Mouse (Mus musculus) heart, postnatal 0 days (tissue): ENCODE results near the gene Nudt8.

Source experiments
- CTCF ChIP-seq: IDR thresholded peaks from 2 replicates; pipeline ENCODE4 v1.5.1; 2016; ENCODE audit warnings: antibody characterized with exemption, control low read depth, low read depth
- EP300 ChIP-seq: IDR thresholded peaks from 2 replicates; pipeline ENCODE4 v1.6.1; 2016; ENCODE audit warnings: antibody characterized with exemption, low read depth

DNA sequence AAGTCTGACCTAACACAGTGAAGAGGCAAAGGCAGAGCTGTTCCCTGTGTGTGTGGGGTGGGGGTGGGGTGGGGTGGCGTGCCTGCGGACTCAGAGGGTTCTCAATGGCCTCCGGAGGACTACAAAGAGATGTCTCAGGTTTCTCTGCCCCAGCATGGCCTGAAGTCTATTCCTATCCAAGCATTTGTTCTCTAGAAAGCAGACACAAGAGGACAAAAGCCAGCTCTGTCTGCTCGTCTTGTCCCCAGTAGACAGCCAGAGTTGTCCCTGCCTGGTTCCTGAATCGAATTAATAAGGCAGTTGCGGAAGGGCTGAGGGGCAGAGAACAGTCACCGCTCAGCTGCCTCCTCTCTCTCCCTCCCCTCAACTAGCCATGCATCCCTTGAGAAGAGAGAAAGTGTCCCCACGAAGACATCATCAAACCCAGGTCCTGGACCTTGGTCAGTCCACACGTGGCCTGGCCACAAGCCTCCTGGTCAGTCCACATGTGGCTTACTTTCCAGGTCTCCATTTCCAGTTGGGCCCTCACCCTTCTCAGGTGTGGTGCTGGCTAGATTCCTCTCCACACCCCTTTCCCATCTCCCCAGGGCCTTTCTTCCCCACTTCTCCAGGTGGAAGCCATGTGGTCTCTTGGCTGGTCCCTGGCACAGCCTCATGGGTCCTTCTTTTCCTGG is 16.7 kb upstream of the Nudt8 start:
- TF ChIP-seq CTCF, result no peak
- no peak for TF ChIP-seq EP300
